Mouse (Mus musculus) stomach, postnatal 0 days (tissue): Measurements from ENCODE around the gene Olfr866. TPM values are rescaled to one million over a fixed set of nuclear protein-coding genes. Genes with fewer than 3 reads are reported as not detected.

Experiments used
- ATAC-seq: fragments of 200-750 bp; cut with Nextera tagmentation; 2 replicates; pipeline ENCODE4 v1.8.0; 2017; ENCODE audit not compliant: low FRiP score, low TSS enrichment
- DNase-seq: peaks from one replicate; pipeline ENCODE4 v3.0.0-alpha.2; 2016; ENCODE audit warnings: low spot score
- H3K27ac ChIP-seq: fragments of 300-500 bp; sonication (generic); replicated peaks from 2 replicates; pipeline ENCODE4 v1.5.1; 2014; ENCODE audit warnings: mild to moderate bottlenecking, control low read depth
- H3K27me3 ChIP-seq: fragments of 300-500 bp; sonication (generic); 2 replicates; pipeline ENCODE4 v1.6.1; 2014; ENCODE audit warnings: low read length; ENCODE audit not compliant: control insufficient read depth, insufficient read depth
- H3K36me3 ChIP-seq: fragments of 300-500 bp; sonication (generic); 2 replicates; pipeline ENCODE4 v1.6.1; 2014; ENCODE audit warnings: low read length, mixed read lengths; ENCODE audit not compliant: control insufficient read depth, insufficient read depth
- H3K4me1 ChIP-seq: fragments of 300-500 bp; sonication (generic); replicated peaks from 2 replicates; pipeline ENCODE4 v1.6.1; 2014; ENCODE audit warnings: antibody characterized with exemption; ENCODE audit not compliant: control insufficient read depth, insufficient read depth
- H3K4me2 ChIP-seq: fragments of 300-500 bp; sonication (generic); replicated peaks from 2 replicates; pipeline ENCODE4 v1.6.1; 2014; ENCODE audit warnings: low read depth, mild to moderate bottlenecking, control low read depth, moderate library complexity
- H3K4me3 ChIP-seq: fragments of 300-500 bp; sonication (generic); 2 replicates; pipeline ENCODE4 v1.5.1; 2014; ENCODE audit warnings: low read depth, low read length, control low read depth
- H3K9ac ChIP-seq: fragments of 300-500 bp; sonication (generic); 2 replicates; pipeline ENCODE4 v1.6.1; 2014; ENCODE audit warnings: mild to moderate bottlenecking, low read length, control low read depth, mixed read lengths
- H3K9me3 ChIP-seq: fragments of 300-500 bp; sonication (generic); 2 replicates; pipeline ENCODE4 v1.6.1; 2016; ENCODE audit warnings: low read length; ENCODE audit not compliant: control insufficient read depth
- CTCF ChIP-seq: IDR thresholded peaks from 2 replicates; pipeline ENCODE4 v1.5.1; 2016; ENCODE audit warnings: antibody characterized with exemption, low read depth, mild to moderate bottlenecking, moderate library complexity
- EP300 ChIP-seq: optimal IDR thresholded peaks from 2 replicates; pipeline ENCODE3; 2016; ENCODE audit warnings: antibody characterized with exemption
- WGBS: fragments of 180-500 bp; shearing (Covaris S2); extraction: QIAGEN DNeasy Blood & Tissue Kit; methylation state at CpG from one replicate; pipeline ENCODE4 v1.1.7; 2014; 5-methylcytosine and 5-hydroxymethylcytosine counted together
- microRNA-seq: library from miRNA; unstranded; fragments of <30 nt; microRNA quantifications from one replicate; pipeline ENCODE4, GENCODE M21; 2016
- polyA plus RNA-seq: library from polyadenylated mRNA; unstranded; fragments of >200 nt; fragmentation: Nextera tagmentation; extraction: Ambion mirVana; gene quantifications from 2 replicates; pipeline ENCODE4 v1.2.1, GENCODE M21; 2015

Olfr866 gene
- polyA plus RNA-seq: not detected in 2 replicates

GRCm38 (mm10) chr9:20027935-20028334 lies at the start of gene Olfr866:
Gene Olfr866 (minus strand): TSS chr9:20028035.
- Histone ChIP-seq H3K27ac (no peak within 1 kb of the TSS), H3K4me3 (no peak within 1 kb of the TSS), H3K9me3 (no peaks in the 10 kb centered on the region), H3K36me3 (no peaks in the 10 kb centered on the region), H3K9ac (no peak within 1 kb of the TSS), H3K27me3 (no peaks in the 10 kb centered on the region), H3K4me1 (no peaks in the 10 kb centered on the region), H3K4me2 (no peak within 1 kb of the TSS)
- TF ChIP-seq EP300: no peak
- TF ChIP-seq CTCF: no peak
- DNase-seq: no peak
- no peak for ATAC-seq
- 78% methylated on average over 2 of the region's 2 CpGs for WGBS

- peak; percentile 35; the same call in 1 of the 2 replicates for ATAC-seq
- no peaks in the 10 kb centered on the region for H3K36me3 ChIP-seq
- WGBS: 58% methylated on average over 7 of the region's 7 CpGs
- no peaks in the 10 kb centered on the region for H3K4me1 ChIP-seq
- H3K9ac ChIP-seq: no peak overlapping the region
- no peaks in the 10 kb centered on the region for H3K9me3 ChIP-seq
- no peak overlapping the region for H3K4me2 ChIP-seq
- TF ChIP-seq CTCF (no peak), EP300 (no peak)
- no peaks in the 10 kb centered on the region for H3K27me3 ChIP-seq
- no peak overlapping the region for H3K27ac ChIP-seq
- DNase-seq: no peak
- no peak overlapping the region for H3K4me3 ChIP-seq
Measured at GRCm38 (mm10) chr9:20073523-20074177, 45.8 kb upstream of the Olfr866 start.

- ATAC-seq (no peak), DNase-seq (no peak)
- Histone ChIP-seq H3K4me3 (no peak overlapping the region), H3K4me1 (no peaks in the 10 kb centered on the region), H3K9ac (no peak overlapping the region), H3K9me3 (no peaks in the 10 kb centered on the region), H3K36me3 (no peaks in the 10 kb centered on the region), H3K27me3 (no peaks in the 10 kb centered on the region), H3K27ac (no peak overlapping the region), H3K4me2 (no peak overlapping the region)
- TF ChIP-seq CTCF (no peak), EP300 (no peak)
- 97% methylated on average over 1 of the region's 1 CpGs for WGBS
Measured at GRCm38 (mm10) chr9:20071291-20071690, 43.5 kb upstream of the Olfr866 start.

GRCm38 (mm10) chr9:20070236-20070635 lies 42.4 kb upstream of the Olfr866 start:
- Histone ChIP-seq H3K27ac (no peak overlapping the region), H3K4me2 (no peak overlapping the region), H3K27me3 (no peaks in the 10 kb centered on the region), H3K4me3 (no peak overlapping the region), H3K36me3 (no peaks in the 10 kb centered on the region), H3K9ac (no peak overlapping the region), H3K4me1 (no peaks in the 10 kb centered on the region), H3K9me3 (no peaks in the 10 kb centered on the region)
- TF ChIP-seq CTCF (no peak), EP300 (no peak)
- DNase-seq (no peak), ATAC-seq (no peak)
- WGBS: 80% methylated on average over 3 of the region's 3 CpGs

GRCm38 (mm10) chr9:20057462-20057861 lies 29.6 kb upstream of the Olfr866 start, which contains the start of gene Olfr867:
Gene Olfr867 (minus strand): TSS chr9:20057562.
- Histone ChIP-seq H3K9me3 (no peaks in the 10 kb centered on the region), H3K9ac (no peak within 1 kb of the TSS), H3K4me2 (no peak within 1 kb of the TSS), H3K4me1 (no peaks in the 10 kb centered on the region), H3K27ac (no peak within 1 kb of the TSS), H3K27me3 (no peaks in the 10 kb centered on the region), H3K36me3 (no peaks in the 10 kb centered on the region), H3K4me3 (no peak within 1 kb of the TSS)
- TF ChIP-seq EP300 (no peak), CTCF (no peak)
- 61% methylated on average over 1 of the region's 1 CpGs for WGBS
- no peak for ATAC-seq
- DNase-seq: no peak

GRCm38 (mm10) chr9:20047964-20048363 lies 20.1 kb upstream of the Olfr866 start:
- DNase-seq (no peak), ATAC-seq (no peak)
- no peak overlapping the region for H3K4me3 ChIP-seq
- no peaks in the 10 kb centered on the region for H3K4me1 ChIP-seq
- H3K9me3 ChIP-seq: no peaks in the 10 kb centered on the region
- 63% methylated on average over 3 of the region's 3 CpGs for WGBS
- H3K4me2 ChIP-seq: no peak overlapping the region
- H3K27me3 ChIP-seq: no peaks in the 10 kb centered on the region
- no peak for TF ChIP-seq EP300
- H3K36me3 ChIP-seq: no peaks in the 10 kb centered on the region
- H3K9ac ChIP-seq: no peak overlapping the region
- no peak overlapping the region for H3K27ac ChIP-seq

Small RNA genes within 50 kb of the gene (microRNA-seq; reads per million reads assigned to microRNA genes)
- gene Gm26231 (not detected), gene Gm44395 (not detected)

Other genes with a start within 250 kb of the Olfr866 start
- gene Olfr58, start 247.8 kb downstream of the Olfr866 start, polyA plus RNA-seq: not detected in 2 replicates
- gene Olfr859, start 223.1 kb downstream of the Olfr866 start, polyA plus RNA-seq: not detected in 2 replicates
- gene Olfr860, start 178.3 kb downstream of the Olfr866 start, polyA plus RNA-seq: not detected in 2 replicates
- not detected in 2 replicates for gene Olfr862, start 140.0 kb downstream of the Olfr866 start, polyA plus RNA-seq
- gene Olfr77, start 111.2 kb downstream of the Olfr866 start, polyA plus RNA-seq: 0.31 and 0.33 TPM in 2 replicates
- gene Olfr867, start 29.5 kb upstream of the Olfr866 start, polyA plus RNA-seq: not detected in 2 replicates
- not detected in 2 replicates for gene Olfr868, start 70.6 kb upstream of the Olfr866 start, polyA plus RNA-seq
- gene Olfr869, start 101.0 kb upstream of the Olfr866 start, polyA plus RNA-seq: 0.11 TPM in 1 of 2 replicates, not detected in the other
- gene Olfr870, start 146.0 kb upstream of the Olfr866 start, polyA plus RNA-seq: not detected in 2 replicates
- not detected in 2 replicates for gene Olfr871, start 184.2 kb upstream of the Olfr866 start, polyA plus RNA-seq
- not detected in 2 replicates for gene Olfr872, start 209.1 kb upstream of the Olfr866 start, polyA plus RNA-seq